Mouse (Mus musculus) cortical plate, adult 2 months (tissue): ENCODE measurements around the gene Xrcc5. TPM values are rescaled to one million over a fixed set of nuclear protein-coding genes. Genes with fewer than 3 reads are reported as not detected.

Experiments
- H3K27ac ChIP-seq: fragments of 200-500 bp; 2 replicates; pipeline ENCODE4 v1.5.1; 2012; ENCODE audit warnings: low read length, control low read depth, inconsistent platforms; ENCODE audit not compliant: insufficient read depth
- H3K4me1 ChIP-seq: fragments of 200-500 bp; 2 replicates; pipeline ENCODE4 v1.6.1; 2011; ENCODE audit warnings: low read length; ENCODE audit not compliant: control insufficient read depth, insufficient read depth
- H3K4me3 ChIP-seq: fragments of 200-500 bp; 2 replicates; pipeline ENCODE4 v1.5.1; 2011; ENCODE audit warnings: mild to moderate bottlenecking, low read length, control low read depth; ENCODE audit not compliant: insufficient read depth
- CTCF ChIP-seq: fragments of 200-500 bp; IDR thresholded peaks from 2 replicates; pipeline ENCODE4 v1.5.1; 2011; ENCODE audit warnings: mild to moderate bottlenecking, control low read depth, low read length; ENCODE audit not compliant: insufficient read depth; ENCODE audit errors: extremely low read depth
- POLR2A ChIP-seq: fragments of 200-500 bp; IDR thresholded peaks from 2 replicates; pipeline ENCODE4 v1.6.1; 2011; ENCODE audit warnings: mild to moderate bottlenecking, low read length, control low read depth; ENCODE audit not compliant: insufficient read depth; ENCODE audit errors: extremely low read depth
- polyA plus RNA-seq: library from polyadenylated mRNA; depleted of rRNA; stranded (reverse); fragments of >200 nt; gene quantifications from 2 replicates; pipeline ENCODE4 v1.2.3, GENCODE M21; 2012

Gene Xrcc5
- polyA plus RNA-seq, 1 experiment, result 13.0 TPM

GRCm38 (mm10) chr1:72409936-72410335 lies 102.7 kb downstream of the Xrcc5 start:
- TF ChIP-seq POLR2A (no peak), CTCF (no peak)

GRCm38 (mm10) chr1:72411108-72411507 lies 103.9 kb downstream of the Xrcc5 start:
- TF ChIP-seq CTCF (no peak), POLR2A (no peak)
- no peak overlapping the region for H3K4me3 ChIP-seq
- peaks cover 1% of the 10 kb centered on the region; the same call in 1 of the 2 replicates for H3K4me1 ChIP-seq
- H3K27ac ChIP-seq, result no peak overlapping the region

More at GRCm38 (mm10) chr1:72409936-72410335, 102.7 kb downstream of the Xrcc5 start:
- Histone ChIP-seq H3K27ac (no peak overlapping the region), H3K4me3 (no peak overlapping the region), H3K4me1 (peaks cover 1% of the 10 kb centered on the region; the same call in 1 of the 2 replicates)

DNA sequence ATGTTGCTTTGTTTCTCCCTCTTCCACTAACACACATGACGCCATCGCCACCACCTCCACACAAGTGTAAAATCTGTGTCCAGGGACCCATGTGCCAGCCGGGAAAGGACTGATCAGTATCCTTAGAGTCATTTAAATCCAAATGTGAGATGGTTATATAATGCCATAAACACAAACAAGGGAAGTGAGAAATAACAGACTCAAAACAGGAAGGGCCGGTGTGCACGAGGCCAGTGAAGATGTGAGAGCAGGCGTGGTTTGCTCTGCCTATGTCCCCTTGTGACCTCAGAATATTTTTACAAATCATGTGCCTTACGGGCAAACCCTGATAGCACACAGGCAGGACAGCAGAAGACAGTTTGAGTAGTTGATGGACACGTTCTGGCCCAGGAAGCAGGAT lies 106.0 kb downstream of the Xrcc5 start:
- no peak overlapping the region for H3K4me3 ChIP-seq
- no peak overlapping the region for H3K27ac ChIP-seq
- TF ChIP-seq CTCF (no peak), POLR2A (no peak)
- peaks cover 1% of the 10 kb centered on the region; the same call in 1 of the 2 replicates for H3K4me1 ChIP-seq

- peaks cover 1% of the 10 kb centered on the region; the same call in 1 of the 2 replicates for H3K4me1 ChIP-seq
- no peak overlapping the region for H3K27ac ChIP-seq
- TF ChIP-seq POLR2A (no peak), CTCF (no peak)
- no peak overlapping the region for H3K4me3 ChIP-seq
Measured at GRCm38 (mm10) chr1:72414133-72414532, 106.9 kb downstream of the Xrcc5 start.

GRCm38 (mm10) chr1:72414561-72415253 lies 107.5 kb downstream of the Xrcc5 start:
- no peak overlapping the region for H3K4me3 ChIP-seq
- H3K4me1 ChIP-seq, result peaks cover 1% of the 10 kb centered on the region; the same call in 1 of the 2 replicates
- TF ChIP-seq CTCF (no peak), POLR2A (no peak)
- H3K27ac ChIP-seq, result no peak overlapping the region

- Histone ChIP-seq H3K4me1 (no peaks in the 10 kb centered on the region), H3K27ac (no peak overlapping the region), H3K4me3 (no peak overlapping the region)
- TF ChIP-seq CTCF (no peak), POLR2A (no peak)
Measured at GRCm38 (mm10) chr1:72418744-72419655, 111.8 kb downstream of the Xrcc5 start.

- no peak overlapping the region for H3K27ac ChIP-seq
- no peak overlapping the region for H3K4me3 ChIP-seq
- no peak for TF ChIP-seq CTCF
- TF ChIP-seq POLR2A, result no peak
- H3K4me1 ChIP-seq, result no peaks in the 10 kb centered on the region
Measured at GRCm38 (mm10) chr1:72420220-72420619, 113.0 kb downstream of the Xrcc5 start.

- TF ChIP-seq POLR2A, result no peak
- no peak for TF ChIP-seq CTCF
- Histone ChIP-seq H3K27ac (no peak overlapping the region), H3K4me3 (no peak overlapping the region), H3K4me1 (no peaks in the 10 kb centered on the region)
Measured at GRCm38 (mm10) chr1:72422121-72422520, 114.9 kb downstream of the Xrcc5 start.

DNA sequence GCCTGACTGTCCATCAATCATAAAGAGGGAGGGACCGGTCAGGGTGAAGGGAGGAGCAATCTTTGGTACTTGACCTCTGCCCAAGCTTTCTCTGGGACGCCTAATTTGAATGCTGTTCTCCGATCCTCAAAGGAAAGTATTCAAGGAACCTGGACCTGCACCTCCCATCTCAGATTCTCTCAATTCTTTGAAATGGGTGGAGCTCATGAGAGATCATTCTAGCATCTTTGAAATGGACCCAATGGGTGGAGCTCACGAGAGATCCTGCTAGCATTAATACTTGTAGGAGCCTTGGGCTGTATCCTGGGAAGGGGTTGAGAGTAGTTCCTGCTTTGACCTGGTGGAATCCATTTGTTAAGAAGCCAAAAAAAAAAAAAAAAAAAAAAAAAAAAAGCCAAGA lies 119.2 kb downstream of the Xrcc5 start:
- Histone ChIP-seq H3K4me3 (no peak overlapping the region), H3K27ac (no peak overlapping the region), H3K4me1 (no peaks in the 10 kb centered on the region)
- TF ChIP-seq POLR2A (no peak), CTCF (no peak)

- H3K27ac ChIP-seq, result no peak overlapping the region
- no peak overlapping the region for H3K4me3 ChIP-seq
- no peaks in the 10 kb centered on the region for H3K4me1 ChIP-seq
- TF ChIP-seq POLR2A (no peak), CTCF (no peak)
Measured at GRCm38 (mm10) chr1:72428526-72428925, 121.3 kb downstream of the Xrcc5 start.
